Mouse (Mus musculus): ENCODE measurements around the gene Slc26a6. TPM values are rescaled to one million over a fixed set of nuclear protein-coding genes. Genes with fewer than 3 reads are reported as not detected.
A peak's percentile ranks its signal among the peaks of the same experiment; 100 is the strongest.

The Slc26a6 gene
- polyA plus RNA-seq (2012; ENCODE audit: insufficient read depth, insufficient read length, missing spikeins), result 19.0 and 20.8 TPM in 2 replicates

- peaks cover 25% of the 10 kb centered on the region for H3K4me1 ChIP-seq (ENCODE audit: control insufficient read depth, insufficient read depth, low read length)
- peak within 1 kb of the TSS; percentile 97 for H3K27ac ChIP-seq (ENCODE audit: insufficient read depth, low read depth, low read length)
- peak within 1 kb of the TSS; percentile 64 for H3K4me3 ChIP-seq (ENCODE audit: insufficient read depth, low read length)
- no peak for TF ChIP-seq CTCF (IDR thresholded peaks at IDR 0.05; ENCODE audit: low read depth, low read length)
- no peak for TF ChIP-seq POLR2A (IDR thresholded peaks at IDR 0.05; ENCODE audit: borderline replicate concordance, low read depth, low read length)
Observed at GRCm38 (mm10) chr9:108852976-108853375, at the start of gene Slc26a6. TSS of gene Slc26a6 (plus strand) at chr9:108853283.

- H3K27ac ChIP-seq (ENCODE audit: insufficient read depth, low read depth, low read length), result no peak overlapping the region
Observed at GRCm38 (mm10) chr9:108805768-108806167, 47.3 kb upstream of the Slc26a6 start.

GRCm38 (mm10) chr9:108806379-108806778, 46.7 kb upstream of the Slc26a6 start:
- peaks cover 14% of the 10 kb centered on the region for H3K4me1 ChIP-seq (ENCODE audit: control insufficient read depth, insufficient read depth, low read length)
- H3K4me3 ChIP-seq (ENCODE audit: insufficient read depth, low read length), result no peak overlapping the region
- TF ChIP-seq CTCF (IDR thresholded peaks at IDR 0.05; ENCODE audit: low read depth, low read length) (no peak), POLR2A (IDR thresholded peaks at IDR 0.05; ENCODE audit: borderline replicate concordance, low read depth, low read length) (no peak)
- H3K27ac ChIP-seq (ENCODE audit: insufficient read depth, low read depth, low read length), result no peak overlapping the region

More at GRCm38 (mm10) chr9:108805768-108806167, 47.3 kb upstream of the Slc26a6 start:
- TF ChIP-seq POLR2A (IDR thresholded peaks at IDR 0.05; ENCODE audit: borderline replicate concordance, low read depth, low read length), result no peak
- TF ChIP-seq CTCF (IDR thresholded peaks at IDR 0.05; ENCODE audit: low read depth, low read length), result no peak
- H3K4me3 ChIP-seq (ENCODE audit: insufficient read depth, low read length), result no peak overlapping the region
- H3K4me1 ChIP-seq (ENCODE audit: control insufficient read depth, insufficient read depth, low read length), result peaks cover 14% of the 10 kb centered on the region

GRCm38 (mm10) chr9:108806831-108807230, 46.3 kb upstream of the Slc26a6 start:
- peaks cover 14% of the 10 kb centered on the region for H3K4me1 ChIP-seq (ENCODE audit: control insufficient read depth, insufficient read depth, low read length)
- no peak overlapping the region for H3K27ac ChIP-seq (ENCODE audit: insufficient read depth, low read depth, low read length)
- no peak overlapping the region for H3K4me3 ChIP-seq (ENCODE audit: insufficient read depth, low read length)
- TF ChIP-seq CTCF (IDR thresholded peaks at IDR 0.05; ENCODE audit: low read depth, low read length) (no peak), POLR2A (IDR thresholded peaks at IDR 0.05; ENCODE audit: borderline replicate concordance, low read depth, low read length) (no peak)

GRCm38 (mm10) chr9:108807674-108808073, 45.4 kb upstream of the Slc26a6 start:
- TF ChIP-seq CTCF (IDR thresholded peaks at IDR 0.05; ENCODE audit: low read depth, low read length), result no peak
- no peak for TF ChIP-seq POLR2A (IDR thresholded peaks at IDR 0.05; ENCODE audit: borderline replicate concordance, low read depth, low read length)
- H3K4me3 ChIP-seq (ENCODE audit: insufficient read depth, low read length), result no peak overlapping the region
- no peak overlapping the region for H3K27ac ChIP-seq (ENCODE audit: insufficient read depth, low read depth, low read length)
- peaks cover 14% of the 10 kb centered on the region for H3K4me1 ChIP-seq (ENCODE audit: control insufficient read depth, insufficient read depth, low read length)

- TF ChIP-seq CTCF (IDR thresholded peaks at IDR 0.05; ENCODE audit: low read depth, low read length), result peak; percentile 58
- no peak for TF ChIP-seq POLR2A (IDR thresholded peaks at IDR 0.05; ENCODE audit: borderline replicate concordance, low read depth, low read length)
- H3K27ac ChIP-seq (ENCODE audit: insufficient read depth, low read depth, low read length), result peak within 1 kb of the TSS; percentile 84
Observed at GRCm38 (mm10) chr9:108808163-108808665, 44.9 kb upstream of the Slc26a6 start, which contains the start of gene Nckipsd. TSS of gene Nckipsd (plus strand) at chr9:108808368.

GRCm38 (mm10) chr9:108809188-108809587, 43.9 kb upstream of the Slc26a6 start:
- TF ChIP-seq POLR2A (IDR thresholded peaks at IDR 0.05; ENCODE audit: borderline replicate concordance, low read depth, low read length) (no peak), CTCF (IDR thresholded peaks at IDR 0.05; ENCODE audit: low read depth, low read length) (no peak)
- H3K4me3 ChIP-seq (ENCODE audit: insufficient read depth, low read length), result peak overlapping the region; percentile 95
- H3K4me1 ChIP-seq (ENCODE audit: control insufficient read depth, insufficient read depth, low read length), result peaks cover 14% of the 10 kb centered on the region
- peak overlapping the region; percentile 84 for H3K27ac ChIP-seq (ENCODE audit: insufficient read depth, low read depth, low read length)

More at GRCm38 (mm10) chr9:108808163-108808665, 44.9 kb upstream of the Slc26a6 start, which contains the start of gene Nckipsd:
- peaks cover 14% of the 10 kb centered on the region for H3K4me1 ChIP-seq (ENCODE audit: control insufficient read depth, insufficient read depth, low read length)
- peak within 1 kb of the TSS; percentile 95 for H3K4me3 ChIP-seq (ENCODE audit: insufficient read depth, low read length)

GRCm38 (mm10) chr9:108809723-108810122, 43.4 kb upstream of the Slc26a6 start:
- Histone ChIP-seq H3K27ac (ENCODE audit: insufficient read depth, low read depth, low read length) (peak overlapping the region; percentile 84), H3K4me1 (ENCODE audit: control insufficient read depth, insufficient read depth, low read length) (peaks cover 14% of the 10 kb centered on the region), H3K4me3 (ENCODE audit: insufficient read depth, low read length) (no peak overlapping the region)
- TF ChIP-seq POLR2A (IDR thresholded peaks at IDR 0.05; ENCODE audit: borderline replicate concordance, low read depth, low read length), result no peak
- no peak for TF ChIP-seq CTCF (IDR thresholded peaks at IDR 0.05; ENCODE audit: low read depth, low read length)

GRCm38 (mm10) chr9:108810516-108810915, 42.6 kb upstream of the Slc26a6 start:
- Histone ChIP-seq H3K4me3 (ENCODE audit: insufficient read depth, low read length) (no peak overlapping the region), H3K27ac (ENCODE audit: insufficient read depth, low read depth, low read length) (no peak overlapping the region), H3K4me1 (ENCODE audit: control insufficient read depth, insufficient read depth, low read length) (peaks cover 14% of the 10 kb centered on the region)
- TF ChIP-seq CTCF (IDR thresholded peaks at IDR 0.05; ENCODE audit: low read depth, low read length) (no peak), POLR2A (IDR thresholded peaks at IDR 0.05; ENCODE audit: borderline replicate concordance, low read depth, low read length) (no peak)

GRCm38 (mm10) chr9:108815557-108815956, 37.5 kb upstream of the Slc26a6 start:
- no peak overlapping the region for H3K27ac ChIP-seq (ENCODE audit: insufficient read depth, low read depth, low read length)
- no peak overlapping the region for H3K4me3 ChIP-seq (ENCODE audit: insufficient read depth, low read length)
- H3K4me1 ChIP-seq (ENCODE audit: control insufficient read depth, insufficient read depth, low read length), result peaks cover under 1% of the 10 kb centered on the region; the same call in 1 of the 2 replicates
- TF ChIP-seq CTCF (IDR thresholded peaks at IDR 0.05; ENCODE audit: low read depth, low read length) (no peak), POLR2A (IDR thresholded peaks at IDR 0.05; ENCODE audit: borderline replicate concordance, low read depth, low read length) (no peak)
